Mouse (Mus musculus): ENCODE measurements around the gene D1Ertd622e. TPM values are rescaled to one million over a fixed set of nuclear protein-coding genes. Genes with fewer than 3 reads are reported as not detected.

Gene D1Ertd622e
- polyA plus RNA-seq (2014; fragmentation: Nextera tagmentation; extraction: Ambion mirVana): 29.9 and 33.6 TPM in 2 replicates

GRCm38 (mm10) chr1:97661406-97662241 lies at the start of gene D1Ertd622e:
Gene D1Ertd622e (minus strand): TSS chr1:97662074.
- H3K27me3 ChIP-seq (ENCODE audit: control insufficient read depth, insufficient read depth, low read length): no peaks in the 10 kb centered on the region
- no peaks in the 10 kb centered on the region for H3K9me3 ChIP-seq (ENCODE audit: control insufficient read depth, low read length)
- DNase-seq (ENCODE audit: low spot score): peak; percentile 88
- H3K9ac ChIP-seq (ENCODE audit: low read length): peak within 1 kb of the TSS; percentile 91
- H3K4me1 ChIP-seq (ENCODE audit: control insufficient read depth, insufficient read depth, low read length): 0 out of 2 replicates have a peak, but pooled peaks cover 3% of the 10 kb centered on the region
- WGBS: under 1% methylated on average over 82 of the region's 106 CpGs
- H3K27ac ChIP-seq (ENCODE audit: low read depth, low read length): peak within 1 kb of the TSS; percentile 90
- no peaks in the 10 kb centered on the region for H3K36me3 ChIP-seq (ENCODE audit: control insufficient read depth, insufficient read depth, low read length)
- peak; percentile 90 for ATAC-seq (ENCODE audit: insufficient read depth, low FRiP score, low TSS enrichment)
- H3K4me3 ChIP-seq (ENCODE audit: low read depth, low read length): peak within 1 kb of the TSS; percentile 86
- peak within 1 kb of the TSS; percentile 69 for H3K4me2 ChIP-seq (ENCODE audit: low read depth)

- ATAC-seq (ENCODE audit: insufficient read depth, low FRiP score, low TSS enrichment) (no peak), DNase-seq (ENCODE audit: low spot score) (no peak)
- Histone ChIP-seq H3K27ac (ENCODE audit: low read depth, low read length) (no peak overlapping the region), H3K4me1 (ENCODE audit: control insufficient read depth, insufficient read depth, low read length) (no peaks in the 10 kb centered on the region), H3K9me3 (ENCODE audit: control insufficient read depth, low read length) (no peaks in the 10 kb centered on the region), H3K27me3 (ENCODE audit: control insufficient read depth, insufficient read depth, low read length) (no peaks in the 10 kb centered on the region), H3K4me3 (ENCODE audit: low read depth, low read length) (no peak overlapping the region), H3K9ac (ENCODE audit: low read length) (no peak overlapping the region), H3K36me3 (ENCODE audit: control insufficient read depth, insufficient read depth, low read length) (no peaks in the 10 kb centered on the region; the same call in 1 of the 2 replicates), H3K4me2 (ENCODE audit: low read depth) (no peak overlapping the region)
- WGBS: 89% methylated on average over 3 of the region's 3 CpGs
These were observed 48.6 kb upstream of the D1Ertd622e start for GRCm38 (mm10) chr1:97710520-97710919.

- DNase-seq (ENCODE audit: low spot score): no peak
These were observed 43.5 kb upstream of the D1Ertd622e start for GRCm38 (mm10) chr1:97705389-97705788.

GRCm38 (mm10) chr1:97704646-97705045 lies 42.8 kb upstream of the D1Ertd622e start:
- no peaks in the 10 kb centered on the region for H3K4me1 ChIP-seq (ENCODE audit: control insufficient read depth, insufficient read depth, low read length)
- no peak overlapping the region for H3K4me2 ChIP-seq (ENCODE audit: low read depth)
- 86% methylated on average over 1 of the region's 1 CpGs for WGBS
- no peak overlapping the region for H3K4me3 ChIP-seq (ENCODE audit: low read depth, low read length)
- DNase-seq (ENCODE audit: low spot score) (no peak), ATAC-seq (ENCODE audit: insufficient read depth, low FRiP score, low TSS enrichment) (no peak)
- H3K27ac ChIP-seq (ENCODE audit: low read depth, low read length): no peak overlapping the region
- H3K36me3 ChIP-seq (ENCODE audit: control insufficient read depth, insufficient read depth, low read length): no peaks in the 10 kb centered on the region
- H3K9me3 ChIP-seq (ENCODE audit: control insufficient read depth, low read length): no peaks in the 10 kb centered on the region
- no peak overlapping the region for H3K9ac ChIP-seq (ENCODE audit: low read length)
- no peaks in the 10 kb centered on the region for H3K27me3 ChIP-seq (ENCODE audit: control insufficient read depth, insufficient read depth, low read length)

More at GRCm38 (mm10) chr1:97705389-97705788, 43.5 kb upstream of the D1Ertd622e start:
- Histone ChIP-seq H3K27me3 (ENCODE audit: control insufficient read depth, insufficient read depth, low read length) (no peaks in the 10 kb centered on the region), H3K9ac (ENCODE audit: low read length) (no peak overlapping the region), H3K4me2 (ENCODE audit: low read depth) (no peak overlapping the region), H3K27ac (ENCODE audit: low read depth, low read length) (no peak overlapping the region), H3K36me3 (ENCODE audit: control insufficient read depth, insufficient read depth, low read length) (no peaks in the 10 kb centered on the region), H3K9me3 (ENCODE audit: control insufficient read depth, low read length) (no peaks in the 10 kb centered on the region), H3K4me3 (ENCODE audit: low read depth, low read length) (no peak overlapping the region), H3K4me1 (ENCODE audit: control insufficient read depth, insufficient read depth, low read length) (no peaks in the 10 kb centered on the region)
- ATAC-seq (ENCODE audit: insufficient read depth, low FRiP score, low TSS enrichment): no peak

- no peaks in the 10 kb centered on the region for H3K36me3 ChIP-seq (ENCODE audit: control insufficient read depth, insufficient read depth, low read length)
- H3K4me1 ChIP-seq (ENCODE audit: control insufficient read depth, insufficient read depth, low read length): no peaks in the 10 kb centered on the region
- WGBS: 19% methylated on average over 11 of the region's 11 CpGs
- H3K27me3 ChIP-seq (ENCODE audit: control insufficient read depth, insufficient read depth, low read length): no peaks in the 10 kb centered on the region
- no peak overlapping the region for H3K4me2 ChIP-seq (ENCODE audit: low read depth)
- ATAC-seq (ENCODE audit: insufficient read depth, low FRiP score, low TSS enrichment) (peak; percentile 9; the same call in 1 of the 2 replicates), DNase-seq (ENCODE audit: low spot score) (peak; percentile 11)
- H3K4me3 ChIP-seq (ENCODE audit: low read depth, low read length): no peak overlapping the region
- no peak overlapping the region for H3K27ac ChIP-seq (ENCODE audit: low read depth, low read length)
- H3K9me3 ChIP-seq (ENCODE audit: control insufficient read depth, low read length): no peaks in the 10 kb centered on the region
- H3K9ac ChIP-seq (ENCODE audit: low read length): no peak overlapping the region
These were observed 37.2 kb upstream of the D1Ertd622e start for GRCm38 (mm10) chr1:97698956-97699570.

GRCm38 (mm10) chr1:97697273-97697672 lies 35.4 kb upstream of the D1Ertd622e start:
- H3K27me3 ChIP-seq (ENCODE audit: control insufficient read depth, insufficient read depth, low read length): no peaks in the 10 kb centered on the region
- no peaks in the 10 kb centered on the region for H3K4me1 ChIP-seq (ENCODE audit: control insufficient read depth, insufficient read depth, low read length)
- no peaks in the 10 kb centered on the region for H3K36me3 ChIP-seq (ENCODE audit: control insufficient read depth, insufficient read depth, low read length)
- no peak overlapping the region for H3K4me3 ChIP-seq (ENCODE audit: low read depth, low read length)
- WGBS: 93% methylated on average over 1 of the region's 1 CpGs
- H3K9me3 ChIP-seq (ENCODE audit: control insufficient read depth, low read length): no peaks in the 10 kb centered on the region
- DNase-seq (ENCODE audit: low spot score) (no peak), ATAC-seq (ENCODE audit: insufficient read depth, low FRiP score, low TSS enrichment) (no peak)
- no peak overlapping the region for H3K4me2 ChIP-seq (ENCODE audit: low read depth)
- no peak overlapping the region for H3K9ac ChIP-seq (ENCODE audit: low read length)
- H3K27ac ChIP-seq (ENCODE audit: low read depth, low read length): no peak overlapping the region

- Histone ChIP-seq H3K27me3 (ENCODE audit: control insufficient read depth, insufficient read depth, low read length) (no peaks in the 10 kb centered on the region), H3K9ac (ENCODE audit: low read length) (no peak overlapping the region), H3K4me3 (ENCODE audit: low read depth, low read length) (no peak overlapping the region), H3K27ac (ENCODE audit: low read depth, low read length) (no peak overlapping the region), H3K9me3 (ENCODE audit: control insufficient read depth, low read length) (no peaks in the 10 kb centered on the region), H3K36me3 (ENCODE audit: control insufficient read depth, insufficient read depth, low read length) (no peaks in the 10 kb centered on the region), H3K4me1 (ENCODE audit: control insufficient read depth, insufficient read depth, low read length) (no peaks in the 10 kb centered on the region), H3K4me2 (ENCODE audit: low read depth) (no peak overlapping the region)
- DNase-seq (ENCODE audit: low spot score): no peak
- ATAC-seq (ENCODE audit: insufficient read depth, low FRiP score, low TSS enrichment): no peak
These were observed 32.0 kb upstream of the D1Ertd622e start for GRCm38 (mm10) chr1:97693825-97694224.

- Histone ChIP-seq H3K27me3 (ENCODE audit: control insufficient read depth, insufficient read depth, low read length) (no peaks in the 10 kb centered on the region), H3K4me3 (ENCODE audit: low read depth, low read length) (no peak overlapping the region), H3K36me3 (ENCODE audit: control insufficient read depth, insufficient read depth, low read length) (no peaks in the 10 kb centered on the region), H3K27ac (ENCODE audit: low read depth, low read length) (no peak overlapping the region), H3K9me3 (ENCODE audit: control insufficient read depth, low read length) (no peaks in the 10 kb centered on the region), H3K4me2 (ENCODE audit: low read depth) (no peak overlapping the region), H3K4me1 (ENCODE audit: control insufficient read depth, insufficient read depth, low read length) (no peaks in the 10 kb centered on the region), H3K9ac (ENCODE audit: low read length) (no peak overlapping the region)
- WGBS: 24% methylated on average over 3 of the region's 3 CpGs
- DNase-seq (ENCODE audit: low spot score): peak; percentile 24
- peak; percentile 57; the same call in 1 of the 2 replicates for ATAC-seq (ENCODE audit: insufficient read depth, low FRiP score, low TSS enrichment)
These were observed 26.9 kb upstream of the D1Ertd622e start for GRCm38 (mm10) chr1:97688756-97689155.
